Mouse (Mus musculus): ENCODE results near the gene Edem1. TPM values are rescaled to one million over a fixed set of nuclear protein-coding genes. Genes with fewer than 3 reads are reported as not detected.
A peak's percentile ranks its signal among the peaks of the same experiment; 100 is the strongest.
"Not testable (repeated sequence)": the region's sequence is repeated elsewhere in the genome, so short reads cannot be mapped to it uniquely, and the experiment has no call there.

The Edem1 gene
- total RNA-seq, 2 experiments from 2014 or later, result 17.5 to 17.6 TPM

GRCm38 (mm10) chr6:108866317-108866716 is 37.9 kb downstream of the Edem1 start:
- intact Hi-C loops (cut with DNase I), result no loop called here

GRCm38 (mm10) chr6:108869031-108869430 is 40.6 kb downstream of the Edem1 start:
- DNase-seq (ENCODE audit: low spot score in 2 of 2); intact Hi-C loops (cut with DNase I): not testable (repeated sequence)

More at GRCm38 (mm10) chr6:108866317-108866716, 37.9 kb downstream of the Edem1 start:
- DNase-seq (ENCODE audit: low spot score in 2 of 2), result no peak

GRCm38 (mm10) chr6:108870421-108870820 is 42.0 kb downstream of the Edem1 start:
- no peak for DNase-seq (ENCODE audit: low spot score in 2 of 2)

GRCm38 (mm10) chr6:108871251-108871650 is 42.8 kb downstream of the Edem1 start:
- DNase-seq (ENCODE audit: low spot score in 2 of 2), result no peak
- intact Hi-C loops (cut with DNase I), result loop anchor here (10.0 kb wide), 1 partner anchor 274 kb away; no protein-coding TSS in a partner anchor

More at GRCm38 (mm10) chr6:108870421-108870820, 42.0 kb downstream of the Edem1 start:
- intact Hi-C loops (cut with DNase I), result loop anchor here (10.0 kb wide), 1 partner anchor 274 kb away; no protein-coding TSS in a partner anchor

GRCm38 (mm10) chr6:108875344-108875743 is 46.9 kb downstream of the Edem1 start:
- intact Hi-C loops (cut with DNase I), result loop anchor here (5.0 to 10.0 kb wide), 2 partner anchors 77 to 269 kb away; no protein-coding TSS in a partner anchor
- no peak for DNase-seq (ENCODE audit: low spot score in 2 of 2)

GRCm38 (mm10) chr6:108876052-108876451 is 47.6 kb downstream of the Edem1 start:
- DNase-seq (ENCODE audit: low spot score in 2 of 2), result peak in 1 of 2 experiments; percentile 15
- intact Hi-C loops (cut with DNase I), result loop anchor here (5.0 to 10.0 kb wide), 2 partner anchors 76 to 269 kb away; no protein-coding TSS in a partner anchor

GRCm38 (mm10) chr6:108876486-108876885 is 48.0 kb downstream of the Edem1 start:
- no peak for DNase-seq (ENCODE audit: low spot score in 2 of 2)
- intact Hi-C loops (cut with DNase I), result loop anchor here (5.0 to 10.0 kb wide), 2 partner anchors 76 to 268 kb away; no protein-coding TSS in a partner anchor

GRCm38 (mm10) chr6:108880368-108881013 is 52.0 kb downstream of the Edem1 start:
- intact Hi-C loops (cut with DNase I), result no loop called here
- DNase-seq (ENCODE audit: low spot score in 2 of 2), result no peak

GRCm38 (mm10) chr6:108881074-108881473 is 52.6 kb downstream of the Edem1 start:
- DNase-seq (ENCODE audit: low spot score in 2 of 2), result no peak
- intact Hi-C loops (cut with DNase I), result no loop called here

GRCm38 (mm10) chr6:108883826-108884225 is 55.4 kb downstream of the Edem1 start:
- no peak for DNase-seq (ENCODE audit: low spot score in 2 of 2)
- intact Hi-C loops (cut with DNase I), result no loop called here

- no peak for DNase-seq (ENCODE audit: low spot score in 2 of 2)
- intact Hi-C loops (cut with DNase I), result no loop called here
Measured at GRCm38 (mm10) chr6:108884603-108885002, 56.2 kb downstream of the Edem1 start.

GRCm38 (mm10) chr6:108886346-108886745 is 57.9 kb downstream of the Edem1 start:
- intact Hi-C loops (cut with DNase I), result no loop called here
- no peak for DNase-seq (ENCODE audit: low spot score in 2 of 2)

GRCm38 (mm10) chr6:108892589-108892988 is 64.1 kb downstream of the Edem1 start:
- no peak for DNase-seq (ENCODE audit: low spot score in 2 of 2)
- intact Hi-C loops (cut with DNase I), result no loop called here

- DNase-seq (ENCODE audit: low spot score in 2 of 2), result no peak
- intact Hi-C loops (cut with DNase I), result no loop called here
Measured at GRCm38 (mm10) chr6:108895129-108895528, 66.7 kb downstream of the Edem1 start.

- intact Hi-C loops (cut with DNase I), result no loop called here
- no peak for DNase-seq (ENCODE audit: low spot score in 2 of 2)
Measured at GRCm38 (mm10) chr6:108895976-108896375, 67.5 kb downstream of the Edem1 start.

- intact Hi-C loops (cut with DNase I), result no loop called here
- DNase-seq (ENCODE audit: low spot score in 2 of 2), result peak in 1 of 2 experiments; percentile 30
Measured at GRCm38 (mm10) chr6:108896525-108897087, 68.2 kb downstream of the Edem1 start.

- DNase-seq (ENCODE audit: low spot score in 2 of 2), result no peak
- intact Hi-C loops (cut with DNase I), result no loop called here
Measured at GRCm38 (mm10) chr6:108899231-108899630, 70.8 kb downstream of the Edem1 start.

- intact Hi-C loops (cut with DNase I), result no loop called here
- no peak for DNase-seq (ENCODE audit: low spot score in 2 of 2)
Measured at GRCm38 (mm10) chr6:108902124-108902523, 73.7 kb downstream of the Edem1 start.

GRCm38 (mm10) chr6:108903280-108903679 is 74.8 kb downstream of the Edem1 start:
- DNase-seq (ENCODE audit: low spot score in 2 of 2), result no peak

GRCm38 (mm10) chr6:108906539-108906938 is 78.1 kb downstream of the Edem1 start:
- no peak for DNase-seq (ENCODE audit: low spot score in 2 of 2)
- intact Hi-C loops (cut with DNase I), result no loop called here

More at GRCm38 (mm10) chr6:108903280-108903679, 74.8 kb downstream of the Edem1 start:
- intact Hi-C loops (cut with DNase I), result no loop called here

Data from left cerebral cortex, postnatal 36 days (tissue).